In the genomic region with DNA sequence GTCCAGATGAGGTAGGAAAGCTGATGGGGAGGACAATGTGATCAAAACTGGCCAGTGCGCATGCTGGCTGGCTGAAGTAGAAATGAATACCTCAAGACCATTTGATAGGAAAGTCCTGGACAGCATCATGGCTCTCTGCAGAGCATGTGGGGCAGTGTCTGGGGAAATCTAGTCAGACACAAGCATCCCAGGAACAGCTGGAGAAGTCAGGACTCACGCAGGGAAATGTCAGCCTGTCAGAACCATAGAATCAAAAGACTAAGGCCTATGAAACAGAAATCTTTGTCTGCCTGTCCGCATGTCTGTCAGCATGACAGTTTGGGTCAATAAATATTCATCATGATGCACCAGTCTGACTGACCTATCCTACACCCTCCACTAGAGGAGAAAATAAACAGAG, we compare ENCODE assay signal across 25 mouse cellular contexts.
DNase-seq lines count a peak whose midpoint lies in the region; ATAC-seq and TF ChIP-seq lines count a peak whose summit lies in the region.
"Had no signal": no experiment of that assay in that cellular context is flagged by ENCODE, and none has a peak within 500 bp of the region (broad histone marks: within the 10 kb centered on the region; RNA-seq: fewer than 3 reads in every experiment).

No protein-coding gene starts in this region.

- H3K4me1 ChIP-seq in hindbrain, embryonic 10.5 days (replicated peaks), result 0 out of 2 replicates have a peak, but pooled peaks cover 8% of the 10 kb centered on the region
- H3K4me1 ChIP-seq in hindbrain, postnatal 0 days (ENCODE audit: insufficient read depth, low read length), result no peaks in the 10 kb centered on the region
- no peaks in the 10 kb centered on the region for H3K4me1 ChIP-seq in midbrain, postnatal 0 days (ENCODE audit: insufficient read depth, low read length)
- no peaks in the 10 kb centered on the region for H3K4me1 ChIP-seq in midbrain, embryonic 15.5 days
- H3K4me1 ChIP-seq: embryonic facial prominence, embryonic 12.5 days; forebrain, embryonic 13.5 days; forebrain, embryonic 15.5 days had no signal

- WGBS in hindbrain, embryonic 10.5 days, result 58% methylated on average over 3 of the region's 3 CpGs
- 53% methylated on average over 3 of the region's 3 CpGs for WGBS in hindbrain, postnatal 0 days
- WGBS in midbrain, postnatal 0 days, result 74% methylated on average over 3 of the region's 3 CpGs
- 72% methylated on average over 3 of the region's 3 CpGs for WGBS in midbrain, embryonic 15.5 days

- DNase-seq in embryo, embryonic 10 days (ENCODE audit: low spot score), result peak; percentile 6
- no peak for DNase-seq in embryo, embryonic 9.5 days (ENCODE audit: extremely low spot score)
- DNase-seq in hindbrain, embryonic 10.5 days (ENCODE audit: low spot score), result peak; percentile 51
- no peak for DNase-seq in hindbrain, postnatal 0 days (ENCODE audit: low spot score)
- peak; percentile 2 for DNase-seq in midbrain, postnatal 0 days (ENCODE audit: low spot score)
- DNase-seq: adrenal gland, adult 8-10 months; adrenal gland, postnatal 14 days; adrenal gland, postnatal 36 days; B cell, adult 2 months; cerebellum, adult 11-12 months; cerebellum, adult 2 months; cerebellum, adult 9-10 months; cerebellum, postnatal 10 days; cerebellum, postnatal 25 days; forebrain, postnatal 0 days had no signal

- no peaks in the 10 kb centered on the region for H3K9me3 ChIP-seq in hindbrain, embryonic 10.5 days
- H3K9me3 ChIP-seq in hindbrain, postnatal 0 days (ENCODE audit: low read length), result no peaks in the 10 kb centered on the region
- H3K9me3 ChIP-seq in midbrain, postnatal 0 days (ENCODE audit: low read length), result no peaks in the 10 kb centered on the region
- no peaks in the 10 kb centered on the region for H3K9me3 ChIP-seq in midbrain, embryonic 15.5 days
- H3K9me3 ChIP-seq: embryonic facial prominence, embryonic 10.5 days; embryonic facial prominence, embryonic 12.5 days; forebrain, embryonic 13.5 days; forebrain, embryonic 15.5 days; G1E had no signal

- no peaks in the 10 kb centered on the region for H3K27me3 ChIP-seq in hindbrain, embryonic 10.5 days (ENCODE audit: insufficient read depth, poor library complexity, severe bottlenecking)
- no peaks in the 10 kb centered on the region for H3K27me3 ChIP-seq in hindbrain, postnatal 0 days (ENCODE audit: insufficient read depth, low read length)
- H3K27me3 ChIP-seq in midbrain, postnatal 0 days (ENCODE audit: insufficient read depth, low read length), result no peaks in the 10 kb centered on the region
- no peaks in the 10 kb centered on the region for H3K27me3 ChIP-seq in midbrain, embryonic 15.5 days (replicated peaks)
- H3K27me3 ChIP-seq: CH12.LX; embryonic facial prominence, embryonic 12.5 days; forebrain, embryonic 13.5 days; forebrain, embryonic 15.5 days; Patski had no signal

- no peak for TF ChIP-seq CTCF in hindbrain, postnatal 0 days (IDR thresholded peaks at IDR 0.05; ENCODE audit: low read depth)
- TF ChIP-seq CTCF in midbrain, postnatal 0 days (IDR thresholded peaks at IDR 0.05), result no peak

- no peaks in the 10 kb centered on the region for H3K36me3 ChIP-seq in hindbrain, embryonic 10.5 days
- no peaks in the 10 kb centered on the region for H3K36me3 ChIP-seq in hindbrain, postnatal 0 days (ENCODE audit: insufficient read depth, low read length)
- no peaks in the 10 kb centered on the region for H3K36me3 ChIP-seq in midbrain, postnatal 0 days (ENCODE audit: insufficient read depth, low read length)
- H3K36me3 ChIP-seq in midbrain, embryonic 15.5 days (replicated peaks), result no peaks in the 10 kb centered on the region
- H3K36me3 ChIP-seq: embryonic facial prominence, embryonic 10.5 days; embryonic facial prominence, embryonic 12.5 days; forebrain, embryonic 15.5 days; G1E had no signal

- H3K4me3 ChIP-seq in hindbrain, embryonic 10.5 days, result no peak overlapping the region
- no peak overlapping the region for H3K4me3 ChIP-seq in hindbrain, postnatal 0 days (ENCODE audit: low read length)
- H3K4me3 ChIP-seq in midbrain, postnatal 0 days (ENCODE audit: low read depth, low read length), result no peak overlapping the region
- no peak overlapping the region for H3K4me3 ChIP-seq in midbrain, embryonic 15.5 days
- H3K4me3 ChIP-seq: embryonic facial prominence, embryonic 10.5 days; embryonic facial prominence, embryonic 12.5 days; forebrain, embryonic 13.5 days; forebrain, embryonic 15.5 days had no signal

- no peak overlapping the region for H3K9ac ChIP-seq in hindbrain, postnatal 0 days (replicated peaks; ENCODE audit: low read length)
- no peak overlapping the region for H3K9ac ChIP-seq in midbrain, postnatal 0 days (replicated peaks; ENCODE audit: low read length, poor library complexity, severe bottlenecking)
- H3K9ac ChIP-seq in midbrain, embryonic 15.5 days, result no peak overlapping the region
- H3K9ac ChIP-seq: embryonic facial prominence, embryonic 12.5 days; forebrain, embryonic 13.5 days; forebrain, embryonic 15.5 days; forebrain, postnatal 0 days had no signal

- no peak for ATAC-seq in hindbrain, postnatal 0 days
- ATAC-seq in midbrain, postnatal 0 days (ENCODE audit: low FRiP score), result no peak
- no peak for ATAC-seq in midbrain, embryonic 15.5 days (replicated peaks)
- ATAC-seq: activated CD4-positive, CD25-positive, alpha-beta regulatory T cell, adult 4 months; CD4-positive, CD25-positive, alpha-beta regulatory T cell, adult 4 months; forebrain, embryonic 13.5 days; forebrain, embryonic 15.5 days; forebrain, postnatal 0 days; Patski had no signal

- no peak overlapping the region for H3K4me2 ChIP-seq in hindbrain, postnatal 0 days (ENCODE audit: low read depth, low read length)
- H3K4me2 ChIP-seq in midbrain, postnatal 0 days (ENCODE audit: low read depth, low read length, poor library complexity, severe bottlenecking), result no peak overlapping the region
- no peak overlapping the region for H3K4me2 ChIP-seq in midbrain, embryonic 15.5 days
- H3K4me2 ChIP-seq: embryonic facial prominence, embryonic 12.5 days; forebrain, embryonic 13.5 days; forebrain, embryonic 15.5 days had no signal

- peak overlapping the region; percentile 50; the same call in 1 of the 2 replicates for H3K27ac ChIP-seq in hindbrain, embryonic 10.5 days
- no peak overlapping the region for H3K27ac ChIP-seq in hindbrain, postnatal 0 days
- no peak overlapping the region for H3K27ac ChIP-seq in midbrain, postnatal 0 days (ENCODE audit: low read depth, low read length)
- no peak overlapping the region for H3K27ac ChIP-seq in midbrain, embryonic 15.5 days
- H3K27ac ChIP-seq: embryonic facial prominence, embryonic 10.5 days; embryonic facial prominence, embryonic 12.5 days; forebrain, embryonic 13.5 days; forebrain, embryonic 15.5 days had no signal

Comparison
In these comparisons a context has a peak if more than half of its experiments do, and no peak if none do; other contexts are left out.
1. DNase-seq: peak in embryo, embryonic 10 days (single experiment), hindbrain, embryonic 10.5 days (single experiment) and midbrain, postnatal 0 days (single experiment); none in embryo, embryonic 9.5 days (single experiment) and hindbrain, postnatal 0 days (single experiment).